Mouse (Mus musculus) adrenal gland (tissue): Measurements from ENCODE around the gene Mea1.

ENCODE experiments used
- intact Hi-C: fragments of 180-260 bp; cut with DNase I; formaldehyde crosslinking; loops from one replicate; pipeline ENCODE4 v1.15.1; 2025

Gene Mea1

DNA sequence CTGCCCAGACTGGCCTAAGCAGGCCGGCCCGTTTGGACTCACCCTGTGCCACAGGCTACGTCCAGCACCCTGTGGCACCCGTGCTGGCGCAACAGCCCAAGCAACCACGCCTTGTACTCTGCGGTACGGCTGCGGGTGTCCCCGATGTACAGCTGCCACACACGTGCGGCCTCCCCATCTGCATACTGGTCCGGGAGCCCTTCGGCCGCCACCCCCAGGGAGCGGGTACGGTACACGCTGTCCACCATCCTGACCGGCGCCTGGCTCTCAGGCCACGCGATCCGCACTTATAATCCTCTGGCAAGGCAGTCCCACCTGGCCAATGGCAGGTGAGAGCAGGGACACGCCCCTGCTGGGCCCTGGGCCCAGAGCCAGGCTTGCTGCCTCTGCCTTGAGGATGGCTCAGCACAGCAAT, 50.3 kb downstream of the Mea1 start, which contains the start of gene Gnmt:
TSS of gene Gnmt (minus strand) at position 265 of the 415 bp plus-strand sequence.
- intact Hi-C loops = no loop called here
